Mouse (Mus musculus) hindbrain, embryonic 11.5 days (tissue): ENCODE measurements at regions not wholly inside any gene's neighbourhood (a gene's known extent, or its start where the extent isn't known, plus 50 kb on each side); places are given as distances from the start of the nearest gene placed in this dataset.

ENCODE experiments used
- ATAC-seq: fragments of 200-750 bp; cut with Nextera tagmentation; 2 replicates; pipeline ENCODE4 v1.8.0; 2017; ENCODE audit warnings: mild to moderate bottlenecking, moderate TSS enrichment, moderate library complexity; ENCODE audit not compliant: low FRiP score
- DNase-seq: peaks from one replicate; pipeline ENCODE4 v3.0.0-alpha.2; 2015; ENCODE audit warnings: low spot score
- H3K27ac ChIP-seq: fragments of 300-500 bp; sonication (generic); 2 replicates; pipeline ENCODE4 v1.5.1; 2014; ENCODE audit warnings: mild to moderate bottlenecking, low read depth, low read length
- H3K27me3 ChIP-seq: fragments of 300-500 bp; sonication (generic); 2 replicates; pipeline ENCODE4 v1.6.1; 2014; ENCODE audit warnings: mild to moderate bottlenecking, low read length, moderate library complexity, mixed read lengths; ENCODE audit not compliant: control insufficient read depth, insufficient read depth
- H3K36me3 ChIP-seq: fragments of 300-500 bp; sonication (generic); 2 replicates; pipeline ENCODE4 v1.6.1; 2014; ENCODE audit warnings: mild to moderate bottlenecking, low read length, moderate library complexity, mixed read lengths; ENCODE audit not compliant: control insufficient read depth, insufficient read depth
- H3K4me1 ChIP-seq: fragments of 300-500 bp; sonication (generic); replicated peaks from 2 replicates; pipeline ENCODE4 v1.6.1; 2014; ENCODE audit warnings: low read length, mixed read lengths; ENCODE audit not compliant: control insufficient read depth, insufficient read depth
- H3K4me2 ChIP-seq: fragments of 300-500 bp; sonication (generic); replicated peaks from 2 replicates; pipeline ENCODE4 v1.6.1; 2014; ENCODE audit warnings: mild to moderate bottlenecking, low read depth, low read length
- H3K4me3 ChIP-seq: fragments of 300-500 bp; sonication (generic); 2 replicates; pipeline ENCODE4 v1.5.1; 2014; ENCODE audit warnings: low read depth, low read length
- H3K9ac ChIP-seq: fragments of 300-500 bp; sonication (generic); 2 replicates; pipeline ENCODE4 v1.6.1; 2014; ENCODE audit warnings: low read depth, low read length
- H3K9me3 ChIP-seq: fragments of 300-500 bp; sonication (generic); 2 replicates; pipeline ENCODE4 v1.6.1; 2016; ENCODE audit warnings: low read length; ENCODE audit not compliant: control insufficient read depth
- WGBS: fragments of 180-500 bp; shearing (Covaris S2); extraction: QIAGEN DNeasy Blood & Tissue Kit; methylation state at CpG from one replicate; pipeline ENCODE4 v1.1.7; 2014; 5-methylcytosine and 5-hydroxymethylcytosine counted together

DNA sequence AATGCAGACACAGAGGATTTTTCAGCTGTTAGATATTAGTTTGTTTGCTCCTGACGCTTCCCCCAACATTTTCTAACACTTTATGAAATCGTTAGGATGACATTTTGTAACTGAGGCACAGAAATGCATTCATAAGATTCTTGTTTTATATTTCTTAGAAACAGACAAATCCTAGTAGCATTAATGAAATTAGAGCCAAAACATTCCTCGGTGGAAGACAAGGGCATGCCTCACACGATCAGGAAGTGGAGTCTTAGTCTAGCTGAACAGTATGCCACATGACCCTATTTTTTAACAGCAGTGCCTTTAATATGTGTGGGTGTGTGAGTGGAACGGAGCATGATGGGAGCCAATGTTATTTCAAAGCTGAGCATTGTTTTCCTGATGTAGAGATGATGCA is 89.7 kb upstream of the Pde3a start:
- H3K9me3 ChIP-seq, result no peaks in the 10 kb centered on the region
- no peak overlapping the region for H3K4me2 ChIP-seq
- H3K36me3 ChIP-seq, result no peaks in the 10 kb centered on the region
- no peaks in the 10 kb centered on the region for H3K27me3 ChIP-seq
- H3K9ac ChIP-seq, result no peak overlapping the region
- no peak overlapping the region for H3K4me3 ChIP-seq
- WGBS, result 85% methylated on average over 5 of the region's 5 CpGs
- no peaks in the 10 kb centered on the region for H3K4me1 ChIP-seq
- no peak for ATAC-seq
- no peak for DNase-seq
- no peak overlapping the region for H3K27ac ChIP-seq

DNA sequence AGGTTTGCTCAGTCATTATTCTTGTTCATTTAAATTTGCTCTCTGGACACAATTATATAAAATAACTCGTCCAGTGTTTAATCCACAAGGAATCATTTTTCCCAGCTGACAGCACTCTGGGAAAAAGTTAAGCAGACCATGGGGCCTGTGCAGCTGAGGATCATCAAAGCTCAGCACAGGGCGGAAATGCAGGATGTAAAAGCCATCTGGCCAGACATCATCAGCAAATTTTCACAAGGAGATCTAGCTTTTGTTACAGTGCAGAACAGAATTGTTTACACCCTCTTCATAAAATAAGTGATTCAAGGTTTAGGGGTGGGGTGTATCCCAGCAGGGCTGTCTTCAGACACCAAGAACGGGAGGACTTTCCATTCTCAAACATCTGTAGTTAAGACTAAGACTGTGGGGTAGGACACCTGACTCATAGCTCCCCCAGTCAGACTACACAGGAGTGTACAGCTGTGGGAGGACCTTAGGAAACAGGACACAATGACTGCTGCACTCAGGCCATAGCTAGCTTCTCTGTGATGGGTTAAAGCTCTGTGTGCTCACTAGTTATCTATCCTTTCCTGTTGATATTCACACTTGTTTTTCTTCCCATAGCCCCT is 87.3 kb upstream of the Pde3a start:
- H3K4me2 ChIP-seq, result no peak overlapping the region
- WGBS, result 83% methylated on average over 3 of the region's 3 CpGs
- H3K9me3 ChIP-seq, result no peaks in the 10 kb centered on the region
- H3K27ac ChIP-seq, result no peak overlapping the region
- DNase-seq, result no peak
- H3K27me3 ChIP-seq, result no peaks in the 10 kb centered on the region
- no peaks in the 10 kb centered on the region for H3K36me3 ChIP-seq
- no peak overlapping the region for H3K4me3 ChIP-seq
- ATAC-seq, result no peak
- no peaks in the 10 kb centered on the region for H3K4me1 ChIP-seq
- no peak overlapping the region for H3K9ac ChIP-seq

DNA sequence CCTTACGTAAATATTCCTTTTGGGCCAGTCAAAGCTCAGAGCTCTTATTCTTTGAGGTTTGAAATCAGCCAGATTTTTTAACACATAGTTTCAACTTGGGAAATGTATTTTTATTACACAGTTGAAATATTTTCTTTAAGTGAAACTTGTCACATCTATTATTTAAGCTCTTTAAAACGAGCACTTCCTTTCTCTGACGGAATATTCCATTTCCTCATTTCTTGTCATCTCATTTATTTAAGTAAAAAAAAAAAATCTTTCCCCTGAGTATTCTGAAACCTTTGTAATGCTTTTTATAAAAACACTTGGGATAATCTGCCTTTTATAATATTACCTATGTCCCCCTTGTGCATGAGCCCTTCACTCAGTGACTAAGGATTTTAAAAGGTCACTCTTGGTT is 81.8 kb upstream of the Pde3a start:
- no peak overlapping the region for H3K27ac ChIP-seq
- no peaks in the 10 kb centered on the region for H3K27me3 ChIP-seq
- H3K9me3 ChIP-seq, result no peaks in the 10 kb centered on the region
- ATAC-seq (no peak), DNase-seq (no peak)
- H3K36me3 ChIP-seq, result no peaks in the 10 kb centered on the region
- no peak overlapping the region for H3K4me2 ChIP-seq
- H3K4me1 ChIP-seq, result no peaks in the 10 kb centered on the region
- WGBS, result 76% methylated on average over 3 of the region's 3 CpGs
- no peak overlapping the region for H3K9ac ChIP-seq
- no peak overlapping the region for H3K4me3 ChIP-seq

DNA sequence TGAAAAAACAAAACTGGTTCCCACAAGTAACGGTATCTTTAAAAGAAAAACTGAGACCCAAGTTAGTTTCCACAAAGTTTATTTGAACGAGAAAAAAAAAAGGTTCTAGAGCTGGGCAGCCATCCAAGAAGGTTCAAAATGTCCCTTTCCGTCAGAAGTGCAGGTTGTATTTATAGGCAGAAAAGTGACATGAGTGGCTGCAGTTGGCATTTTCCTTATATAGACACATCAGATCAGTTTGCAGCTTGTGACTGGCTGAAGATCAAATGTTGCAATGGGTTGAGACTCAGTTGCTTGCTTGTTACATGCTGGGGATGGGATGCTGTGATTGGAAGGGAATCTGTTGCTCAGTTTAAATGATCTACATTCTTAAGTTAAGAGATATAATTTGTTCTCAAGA is 80.7 kb upstream of the Pde3a start:
- no peak overlapping the region for H3K27ac ChIP-seq
- no peak overlapping the region for H3K4me3 ChIP-seq
- no peak for ATAC-seq
- H3K9ac ChIP-seq, result no peak overlapping the region
- H3K27me3 ChIP-seq, result no peaks in the 10 kb centered on the region
- DNase-seq, result no peak
- no peaks in the 10 kb centered on the region for H3K36me3 ChIP-seq
- no peak overlapping the region for H3K4me2 ChIP-seq
- WGBS, result 82% methylated on average over 3 of the region's 3 CpGs
- no peaks in the 10 kb centered on the region for H3K9me3 ChIP-seq
- no peaks in the 10 kb centered on the region for H3K4me1 ChIP-seq

DNA sequence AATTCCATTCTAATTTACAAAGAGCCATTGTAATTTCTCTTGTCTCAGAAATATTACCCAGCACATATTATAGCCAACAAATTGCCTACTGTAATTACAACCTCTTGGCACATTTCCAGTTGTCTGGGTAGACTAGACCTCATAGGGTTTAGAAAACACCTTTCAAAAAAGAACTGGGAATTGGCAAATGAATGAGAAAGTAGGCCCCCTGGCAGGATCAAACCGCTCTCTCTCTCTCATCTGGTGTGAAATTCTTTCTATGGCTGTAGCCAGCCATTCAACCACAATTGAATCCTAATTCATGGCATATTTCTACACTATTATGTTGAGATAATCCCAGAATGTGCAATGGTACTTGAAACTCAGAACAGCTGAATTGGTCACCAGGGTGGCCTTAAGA is 65.3 kb upstream of the Pde3a start:
- DNase-seq, result no peak
- no peak overlapping the region for H3K27ac ChIP-seq
- H3K9me3 ChIP-seq, result no peaks in the 10 kb centered on the region
- H3K4me1 ChIP-seq, result no peaks in the 10 kb centered on the region
- no peaks in the 10 kb centered on the region for H3K27me3 ChIP-seq
- H3K36me3 ChIP-seq, result no peaks in the 10 kb centered on the region
- ATAC-seq, result no peak
- WGBS, result 54% methylated on average over 1 of the region's 1 CpGs
- H3K4me2 ChIP-seq, result no peak overlapping the region
- H3K9ac ChIP-seq, result no peak overlapping the region
- H3K4me3 ChIP-seq, result no peak overlapping the region

DNA sequence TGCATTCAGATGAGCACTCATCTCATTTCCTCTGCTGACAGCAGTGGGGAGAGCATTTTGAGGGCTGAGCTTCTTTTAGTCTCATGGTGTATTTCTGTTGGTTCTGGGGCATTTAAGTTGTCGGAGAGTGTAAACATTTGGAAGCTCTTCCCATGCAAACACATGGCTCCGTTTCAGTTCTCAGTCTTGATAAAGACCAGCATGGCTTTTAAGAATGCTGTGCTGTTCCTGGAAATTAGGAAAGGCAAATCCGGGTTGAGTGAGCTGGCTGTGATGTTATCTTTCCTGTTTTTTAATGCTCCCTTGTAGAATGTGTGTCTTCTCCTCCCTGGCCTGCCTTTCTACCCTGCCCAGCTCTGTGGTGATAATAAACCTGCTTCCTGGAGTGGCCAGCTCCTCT is 61.0 kb upstream of the Pde3a start:
- H3K27ac ChIP-seq, result no peak overlapping the region
- ATAC-seq (no peak), DNase-seq (no peak)
- WGBS, result 85% methylated on average over 3 of the region's 3 CpGs
- H3K4me1 ChIP-seq, result no peaks in the 10 kb centered on the region
- H3K9ac ChIP-seq, result no peak overlapping the region
- H3K4me2 ChIP-seq, result no peak overlapping the region
- no peak overlapping the region for H3K4me3 ChIP-seq
- H3K9me3 ChIP-seq, result no peaks in the 10 kb centered on the region
- H3K36me3 ChIP-seq, result no peaks in the 10 kb centered on the region
- H3K27me3 ChIP-seq, result no peaks in the 10 kb centered on the region

DNA sequence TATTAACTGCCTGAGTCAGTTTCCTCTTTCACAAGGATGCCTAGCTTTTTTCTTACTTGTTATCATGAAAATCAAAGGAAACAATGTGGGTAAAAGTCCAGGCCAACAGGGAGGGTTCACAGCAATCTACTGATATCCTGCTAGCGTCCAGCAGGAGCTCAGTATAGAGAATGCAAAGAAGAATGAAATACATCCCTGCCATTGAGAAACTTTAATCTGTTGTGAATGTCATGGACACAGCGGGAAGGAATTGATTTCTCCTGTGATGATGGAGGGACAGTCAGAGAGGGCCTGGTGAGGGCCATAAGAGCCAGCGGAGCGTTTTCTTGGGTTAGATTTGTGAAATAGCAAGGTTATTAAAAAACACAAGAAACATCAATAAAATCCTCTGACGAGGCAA is 60.0 kb upstream of the Pde3a start:
- Histone ChIP-seq H3K27me3 (no peaks in the 10 kb centered on the region), H3K9ac (no peak overlapping the region), H3K36me3 (no peaks in the 10 kb centered on the region), H3K4me2 (no peak overlapping the region), H3K9me3 (no peaks in the 10 kb centered on the region), H3K4me3 (no peak overlapping the region), H3K27ac (no peak overlapping the region), H3K4me1 (no peaks in the 10 kb centered on the region)
- ATAC-seq (no peak), DNase-seq (no peak)
- WGBS, result 71% methylated on average over 5 of the region's 5 CpGs

DNA sequence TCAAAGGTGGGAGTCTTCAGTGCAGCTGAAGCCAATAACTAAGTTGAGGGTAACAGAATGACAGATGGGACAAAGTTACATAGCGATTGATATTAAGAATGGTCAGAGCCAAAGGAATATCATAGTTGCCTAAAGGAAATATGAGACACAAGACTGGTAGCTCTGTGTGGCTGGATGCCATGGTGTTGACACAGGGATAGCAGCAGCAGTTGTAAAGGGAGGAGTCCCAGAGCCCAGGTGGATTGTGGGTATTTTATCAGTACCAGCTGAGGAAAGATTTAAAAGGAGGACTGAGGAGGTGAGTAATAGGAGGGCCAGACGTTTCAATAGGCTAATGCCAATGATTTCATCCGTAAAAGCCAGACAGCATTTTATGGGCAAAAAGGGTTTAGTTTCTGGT is 59.4 kb upstream of the Pde3a start:
- DNase-seq (no peak), ATAC-seq (no peak)
- H3K27me3 ChIP-seq, result no peaks in the 10 kb centered on the region
- H3K9me3 ChIP-seq, result no peaks in the 10 kb centered on the region
- H3K27ac ChIP-seq, result no peak overlapping the region
- H3K36me3 ChIP-seq, result no peaks in the 10 kb centered on the region
- H3K4me2 ChIP-seq, result no peak overlapping the region
- WGBS, result 94% methylated on average over 3 of the region's 3 CpGs
- no peak overlapping the region for H3K4me3 ChIP-seq
- H3K9ac ChIP-seq, result no peak overlapping the region
- H3K4me1 ChIP-seq, result no peaks in the 10 kb centered on the region

DNA sequence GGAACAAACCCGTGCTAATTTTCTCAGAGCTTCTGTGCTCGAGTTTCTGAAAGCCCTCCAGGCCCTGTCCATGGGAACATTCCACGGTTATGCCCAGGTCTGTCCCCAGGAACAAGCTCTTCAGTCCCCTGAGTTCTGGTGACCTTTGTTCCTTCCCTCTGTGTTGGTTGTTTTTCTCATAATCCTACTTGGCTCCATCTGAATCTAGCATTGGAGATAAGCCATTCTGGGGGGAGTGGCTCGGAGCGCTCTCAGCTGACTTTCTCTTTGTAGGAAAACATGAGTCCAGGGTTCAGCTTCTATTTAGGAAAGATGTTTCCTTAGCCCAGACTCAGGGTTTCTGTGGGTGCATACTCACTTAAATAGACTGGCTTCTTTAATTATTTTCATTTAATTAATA is 58.7 kb upstream of the Pde3a start:
- 86% methylated on average over 5 of the region's 5 CpGs for WGBS

More for the DNA sequence above, 58.7 kb upstream of the Pde3a start:
- H3K27ac ChIP-seq, result no peak overlapping the region
- DNase-seq (no peak), ATAC-seq (no peak)
- H3K4me1 ChIP-seq, result no peaks in the 10 kb centered on the region
- H3K36me3 ChIP-seq, result no peaks in the 10 kb centered on the region
- H3K4me3 ChIP-seq, result no peak overlapping the region
- H3K9me3 ChIP-seq, result no peaks in the 10 kb centered on the region
- H3K4me2 ChIP-seq, result no peak overlapping the region
- H3K9ac ChIP-seq, result no peak overlapping the region
- no peaks in the 10 kb centered on the region for H3K27me3 ChIP-seq
